Mouse (Mus musculus): ENCODE data around the gene Pus1.

Pus1 gene

GRCm38 (mm10) chr5:110779998-110780760 is at the start of gene Pus1:
Pus1 (minus strand) TSS chr5:110780659.
- peak; percentile 62 to 69 for DNase-seq (ENCODE audit: low read depth in 2 of 2, low spot score in 2 of 2)

GRCm38 (mm10) chr5:110827576-110827975 is 47.1 kb upstream of the Pus1 start:
- DNase-seq (ENCODE audit: low read depth in 2 of 2, low spot score in 2 of 2), result no peak

GRCm38 (mm10) chr5:110826781-110827495 is 46.5 kb upstream of the Pus1 start:
- no peak for DNase-seq (ENCODE audit: low read depth in 2 of 2, low spot score in 2 of 2)

GRCm38 (mm10) chr5:110824421-110824820 is 44.0 kb upstream of the Pus1 start:
- DNase-seq (ENCODE audit: low read depth in 2 of 2, low spot score in 2 of 2), result no peak

- DNase-seq (ENCODE audit: low read depth in 2 of 2, low spot score in 2 of 2), result peak; percentile 99 to 100
Observed at GRCm38 (mm10) chr5:110809667-110810325, 29.3 kb upstream of the Pus1 start, which contains the start of gene Ulk1. Ulk1 (minus strand) TSS chr5:110810097.

GRCm38 (mm10) chr5:110808821-110809666 is 28.6 kb upstream of the Pus1 start:
- peak; percentile 17 to 18 for DNase-seq (ENCODE audit: low read depth in 2 of 2, low spot score in 2 of 2)

- peak; percentile 62 to 76 for DNase-seq (ENCODE audit: low read depth in 2 of 2, low spot score in 2 of 2)
Observed at GRCm38 (mm10) chr5:110808061-110808631, 27.7 kb upstream of the Pus1 start.

GRCm38 (mm10) chr5:110807453-110807852 is 27.0 kb upstream of the Pus1 start:
- DNase-seq (ENCODE audit: low read depth in 2 of 2, low spot score in 2 of 2), result no peak

GRCm38 (mm10) chr5:110806676-110807075 is 26.2 kb upstream of the Pus1 start:
- DNase-seq (ENCODE audit: low read depth in 2 of 2, low spot score in 2 of 2), result no peak

- DNase-seq (ENCODE audit: low read depth in 2 of 2, low spot score in 2 of 2), result no peak
Observed at GRCm38 (mm10) chr5:110806154-110806553, 25.7 kb upstream of the Pus1 start.

GRCm38 (mm10) chr5:110804012-110804743 is 23.7 kb upstream of the Pus1 start:
- no peak for DNase-seq (ENCODE audit: low read depth in 2 of 2, low spot score in 2 of 2)

- DNase-seq (ENCODE audit: low read depth in 2 of 2, low spot score in 2 of 2), result no peak
Observed at GRCm38 (mm10) chr5:110802809-110803208, 22.4 kb upstream of the Pus1 start.

- no peak for DNase-seq (ENCODE audit: low read depth in 2 of 2, low spot score in 2 of 2)
Observed at GRCm38 (mm10) chr5:110802186-110802585, 21.7 kb upstream of the Pus1 start.

GRCm38 (mm10) chr5:110801036-110801624 is 20.7 kb upstream of the Pus1 start:
- DNase-seq (ENCODE audit: low read depth in 2 of 2, low spot score in 2 of 2), result no peak

GRCm38 (mm10) chr5:110797696-110798095 is 17.2 kb upstream of the Pus1 start:
- DNase-seq (ENCODE audit: low read depth in 2 of 2, low spot score in 2 of 2), result no peak

GRCm38 (mm10) chr5:110794363-110794762 is 13.9 kb upstream of the Pus1 start:
- no peak for DNase-seq (ENCODE audit: low read depth in 2 of 2, low spot score in 2 of 2)

- peak; percentile 32 to 48 for DNase-seq (ENCODE audit: low read depth in 2 of 2, low spot score in 2 of 2)
Observed at GRCm38 (mm10) chr5:110788684-110789083, 8.2 kb upstream of the Pus1 start.

- DNase-seq (ENCODE audit: low read depth in 2 of 2, low spot score in 2 of 2), result no peak
Observed at GRCm38 (mm10) chr5:110786081-110786835, 5.8 kb upstream of the Pus1 start.

- no peak for DNase-seq (ENCODE audit: low read depth in 2 of 2, low spot score in 2 of 2)
Observed at GRCm38 (mm10) chr5:110783150-110783549, 2.7 kb upstream of the Pus1 start.

All from CD8-positive naive resting alpha-beta T cell, adult 2 months (primary cell).